Mouse (Mus musculus): Measurements from ENCODE around the gene Arfrp1.
A peak's percentile ranks its signal among the peaks of the same experiment; 100 is the strongest.

The Arfrp1 gene

GRCm38 (mm10) chr2:181364860-181365596, at the start of gene Arfrp1, which contains the start of gene Zgpat:
Gene Arfrp1 (minus strand): TSS chr2:181365404.
Gene Zgpat (plus strand): TSS chr2:181364928.
- peak; percentile 93 for DNase-seq

GRCm38 (mm10) chr2:181413141-181413540, 47.9 kb upstream of the Arfrp1 start:
- no peak for DNase-seq

GRCm38 (mm10) chr2:181410760-181411473, 45.7 kb upstream of the Arfrp1 start:
- peak; percentile 48 for DNase-seq

GRCm38 (mm10) chr2:181409643-181410042, 44.4 kb upstream of the Arfrp1 start:
- no peak for DNase-seq

GRCm38 (mm10) chr2:181403722-181404121, 38.5 kb upstream of the Arfrp1 start:
- no peak for DNase-seq

- no peak for DNase-seq
These were observed 36.3 kb upstream of the Arfrp1 start for GRCm38 (mm10) chr2:181401497-181401896.

- DNase-seq = no peak
These were observed 32.1 kb upstream of the Arfrp1 start for GRCm38 (mm10) chr2:181397207-181397761.

- no peak for DNase-seq
These were observed 28.9 kb upstream of the Arfrp1 start for GRCm38 (mm10) chr2:181394086-181394485.

GRCm38 (mm10) chr2:181392600-181393213, 27.5 kb upstream of the Arfrp1 start:
- DNase-seq = peak; percentile 83

GRCm38 (mm10) chr2:181391541-181391940, 26.3 kb upstream of the Arfrp1 start:
- no peak for DNase-seq

- DNase-seq = no peak
These were observed 25.8 kb upstream of the Arfrp1 start for GRCm38 (mm10) chr2:181391022-181391421.

- DNase-seq = no peak
These were observed 25.1 kb upstream of the Arfrp1 start for GRCm38 (mm10) chr2:181390136-181390870.

- DNase-seq = no peak
These were observed 21.5 kb upstream of the Arfrp1 start for GRCm38 (mm10) chr2:181386663-181387210.

- peak; percentile 73 for DNase-seq
These were observed 20.7 kb upstream of the Arfrp1 start for GRCm38 (mm10) chr2:181385885-181386284.

GRCm38 (mm10) chr2:181384919-181385391, 19.8 kb upstream of the Arfrp1 start:
- DNase-seq = no peak

GRCm38 (mm10) chr2:181384463-181384862, 19.3 kb upstream of the Arfrp1 start:
- DNase-seq = no peak

GRCm38 (mm10) chr2:181381631-181382306, 16.6 kb upstream of the Arfrp1 start:
- DNase-seq = no peak

GRCm38 (mm10) chr2:181381107-181381506, 15.9 kb upstream of the Arfrp1 start:
- DNase-seq = no peak

GRCm38 (mm10) chr2:181380251-181380650, 15.0 kb upstream of the Arfrp1 start:
- DNase-seq = no peak

GRCm38 (mm10) chr2:181379778-181380177, 14.6 kb upstream of the Arfrp1 start, which contains the start of gene Lime1:
Gene Lime1 (plus strand): TSS chr2:181380078.
- DNase-seq = no peak

- DNase-seq = no peak
These were observed 13.5 kb upstream of the Arfrp1 start for GRCm38 (mm10) chr2:181378701-181379100.

- DNase-seq = no peak
These were observed 12.0 kb upstream of the Arfrp1 start for GRCm38 (mm10) chr2:181377230-181377629.

Data from right cerebral cortex, postnatal 25 days (tissue).